Mouse (Mus musculus) liver, adult 2 months (tissue): Measurements from ENCODE around the gene Cmah.

Experiments used
- CTCF ChIP-seq: fragments of 200-500 bp; IDR thresholded peaks from 2 replicates; pipeline ENCODE4 v1.5.1; 2011; ENCODE audit warnings: low read depth, low read length, control low read depth
- POLR2A ChIP-seq: fragments of 200-500 bp; IDR thresholded peaks from 2 replicates; pipeline ENCODE4 v1.6.1; 2011; ENCODE audit warnings: low read length, control low read depth; ENCODE audit not compliant: insufficient read depth; ENCODE audit errors: extremely low read depth

GRCm38 (mm10) chr13:24416409-24416808, 89.2 kb downstream of the Cmah start:
- TF ChIP-seq POLR2A (no peak), CTCF (peak; percentile 66)
